Mouse (Mus musculus): ENCODE data around the gene Abhd16a. TPM values are rescaled to one million over a fixed set of nuclear protein-coding genes. Genes with fewer than 3 reads are reported as not detected.
A peak's percentile ranks its signal among the peaks of the same experiment; 100 is the strongest.
"Not testable (repeated sequence)": the region's sequence is repeated elsewhere in the genome, so short reads cannot be mapped to it uniquely, and the experiment has no call there.

Abhd16a gene
- polyA plus RNA-seq, 1 experiment from 2014 or later, result 56.7 TPM

DNA sequence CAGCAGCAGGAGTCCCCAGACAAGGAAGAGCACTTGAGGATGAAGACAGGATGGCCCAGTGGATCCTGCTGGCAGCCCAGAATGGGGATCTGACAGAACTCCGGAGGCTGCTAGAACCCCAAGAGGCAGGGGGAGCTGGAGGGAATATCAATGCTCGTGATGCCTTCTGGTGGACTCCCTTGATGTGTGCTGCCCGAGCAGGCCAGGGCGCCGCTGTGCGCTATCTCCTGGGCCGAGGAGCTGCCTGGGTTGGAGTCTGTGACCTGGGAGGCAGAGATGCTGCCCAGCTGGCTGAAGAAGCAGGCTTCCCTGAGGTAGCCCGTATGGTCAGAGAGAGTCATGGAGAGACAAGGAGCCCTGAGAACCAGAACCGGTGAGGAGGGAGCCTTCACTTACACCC lies 34.2 kb downstream of the Abhd16a start:
- not testable (repeated sequence) for H3K27ac ChIP-seq (replicated peaks); H3K27me3 ChIP-seq (ENCODE audit: low read depth, poor library complexity, severe bottlenecking); H3K9me3 ChIP-seq (replicated peaks); DNase-seq (ENCODE audit: low spot score)
- Histone ChIP-seq H3K4me1 (peaks cover 53% of the 10 kb centered on the region), H3K36me3 (peaks cover 48% of the 10 kb centered on the region), H3K4me3 (peak overlapping the region; percentile 14; the same call in 1 of the 2 replicates)
- 90% methylated on average over 9 of the region's 9 CpGs for WGBS

GRCm38 (mm10) chr17:35124261-35124896 lies 35.3 kb downstream of the Abhd16a start:
- peaks cover 37% of the 10 kb centered on the region for H3K36me3 ChIP-seq
- not testable (repeated sequence) for H3K27me3 ChIP-seq (ENCODE audit: low read depth, poor library complexity, severe bottlenecking); DNase-seq (ENCODE audit: low spot score); H3K27ac ChIP-seq (replicated peaks); H3K9me3 ChIP-seq (replicated peaks)
- 93% methylated on average over 12 of the region's 12 CpGs for WGBS
- 0 out of 2 replicates have a peak overlapping the region, but pooled peaks have one; percentile 1 for H3K4me3 ChIP-seq
- peaks cover 53% of the 10 kb centered on the region for H3K4me1 ChIP-seq

- Histone ChIP-seq H3K36me3 (peaks cover 35% of the 10 kb centered on the region), H3K9me3 (replicated peaks) (no peaks in the 10 kb centered on the region), H3K27me3 (ENCODE audit: low read depth, poor library complexity, severe bottlenecking) (no peaks in the 10 kb centered on the region), H3K27ac (replicated peaks) (no peak overlapping the region), H3K4me3 (peak overlapping the region; percentile 78; the same call in 1 of the 2 replicates), H3K4me1 (peaks cover 47% of the 10 kb centered on the region)
- 92% methylated on average over 1 of the region's 1 CpGs for whole genome bisulfite sequencing
- no peak for DNase-seq (ENCODE audit: low spot score)
These were observed 36.0 kb downstream of the Abhd16a start for GRCm38 (mm10) chr17:35125081-35125480.

GRCm38 (mm10) chr17:35125578-35125977 lies 36.5 kb downstream of the Abhd16a start:
- Histone ChIP-seq H3K27me3 (ENCODE audit: low read depth, poor library complexity, severe bottlenecking) (no peaks in the 10 kb centered on the region), H3K36me3 (peaks cover 37% of the 10 kb centered on the region), H3K27ac (replicated peaks) (no peak overlapping the region), H3K9me3 (replicated peaks) (no peaks in the 10 kb centered on the region), H3K4me3 (peak overlapping the region; percentile 78), H3K4me1 (peaks cover 42% of the 10 kb centered on the region)
- DNase-seq (ENCODE audit: low spot score), result no peak
- 36% methylated on average over 6 of the region's 6 CpGs for WGBS

DNA sequence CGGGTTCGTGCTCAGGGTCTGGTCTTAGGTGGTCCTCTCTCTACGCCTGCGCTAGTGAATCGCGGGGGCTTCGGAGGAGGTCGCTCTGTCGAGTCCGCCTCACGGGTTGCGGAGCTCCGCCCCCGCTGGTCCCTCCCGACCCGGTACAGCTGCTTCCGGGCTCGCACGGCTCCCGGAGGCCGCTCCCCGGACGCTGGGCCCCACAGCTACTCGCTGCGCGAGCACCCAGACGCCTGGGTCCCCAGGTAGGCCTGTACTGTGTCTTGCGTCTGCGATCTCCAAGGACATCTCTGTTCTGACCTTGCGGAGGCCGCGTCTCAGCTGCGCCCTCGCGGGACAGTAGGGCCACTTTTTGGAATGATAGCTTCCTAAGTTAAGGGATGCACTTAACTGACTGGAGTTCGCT lies 37.1 kb downstream of the Abhd16a start, which contains the start of gene D17H6S53E:
D17H6S53E (plus strand) TSS at position 168 of the 406 bp plus-strand sequence.
- peak; percentile 76 for DNase-seq (ENCODE audit: low spot score)

DNA sequence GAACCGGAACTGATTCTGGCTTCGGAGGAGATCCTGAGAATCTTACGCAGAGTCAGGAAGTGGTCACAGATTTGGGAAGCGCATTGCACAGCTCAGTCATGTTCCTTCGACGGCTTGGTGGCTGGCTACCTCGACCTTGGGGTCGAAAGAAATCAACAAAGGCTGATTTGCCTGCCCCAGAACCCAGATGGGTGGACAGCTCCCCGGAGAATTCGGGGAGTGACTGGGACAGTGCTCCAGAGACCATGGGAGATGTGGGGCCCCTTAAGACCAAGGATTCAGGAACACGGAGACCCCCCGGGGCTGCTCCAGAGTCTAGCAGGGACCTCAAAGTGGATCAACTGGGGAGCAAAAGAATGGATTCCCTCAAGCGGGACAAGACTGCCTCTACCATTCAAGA lies 38.0 kb downstream of the Abhd16a start:
- WGBS, result 71% methylated on average over 13 of the region's 13 CpGs
- peaks cover 36% of the 10 kb centered on the region for H3K4me1 ChIP-seq
- no peaks in the 10 kb centered on the region for H3K9me3 ChIP-seq (replicated peaks)
- H3K27me3 ChIP-seq (ENCODE audit: low read depth, poor library complexity, severe bottlenecking), result no peaks in the 10 kb centered on the region
- DNase-seq (ENCODE audit: low spot score), result no peak
- peak overlapping the region; percentile 78 for H3K4me3 ChIP-seq
- peaks cover 37% of the 10 kb centered on the region for H3K36me3 ChIP-seq
- H3K27ac ChIP-seq (replicated peaks), result 0 out of 2 replicates have a peak overlapping the region, but pooled peaks have one; percentile 92

More for the DNA sequence above, 37.1 kb downstream of the Abhd16a start, which contains the start of gene D17H6S53E:
- Histone ChIP-seq H3K4me3 (peak within 1 kb of the TSS; percentile 78), H3K4me1 (peaks cover 41% of the 10 kb centered on the region), H3K27me3 (ENCODE audit: low read depth, poor library complexity, severe bottlenecking) (no peaks in the 10 kb centered on the region), H3K27ac (replicated peaks) (peak within 1 kb of the TSS; percentile 92), H3K9me3 (replicated peaks) (no peaks in the 10 kb centered on the region), H3K36me3 (peaks cover 37% of the 10 kb centered on the region)
- under 1% methylated on average over 36 of the region's 36 CpGs for WGBS

DNA sequence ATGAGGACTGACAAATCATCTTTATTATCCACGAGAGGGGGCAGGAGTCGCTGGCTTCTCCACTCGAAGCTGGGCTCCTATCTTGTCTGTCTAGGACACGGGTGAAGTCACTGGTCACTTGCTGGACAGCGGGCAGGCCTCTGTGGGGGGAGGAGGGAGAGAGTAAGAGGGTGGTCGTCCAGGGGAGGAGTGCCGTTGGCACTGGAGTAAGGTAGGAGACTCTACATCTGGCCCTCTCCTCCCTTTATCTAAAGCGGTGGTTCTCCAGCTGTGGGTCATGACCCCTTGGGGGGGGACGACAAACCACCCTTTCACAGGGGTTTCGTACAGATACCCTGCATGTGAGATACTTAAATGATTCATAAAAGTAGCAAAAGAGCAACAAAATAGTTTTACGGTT lies 39.9 kb downstream of the Abhd16a start:
- H3K27me3 ChIP-seq (ENCODE audit: low read depth, poor library complexity, severe bottlenecking), result no peaks in the 10 kb centered on the region
- 76% methylated on average over 11 of the region's 11 CpGs for WGBS
- no peak for DNase-seq (ENCODE audit: low spot score)
- H3K4me1 ChIP-seq, result peaks cover 29% of the 10 kb centered on the region
- H3K4me3 ChIP-seq, result no peak overlapping the region
- H3K36me3 ChIP-seq, result peaks cover 29% of the 10 kb centered on the region
- no peak overlapping the region for H3K27ac ChIP-seq (replicated peaks)
- no peaks in the 10 kb centered on the region for H3K9me3 ChIP-seq (replicated peaks)

GRCm38 (mm10) chr17:35131038-35131437 lies 42.0 kb downstream of the Abhd16a start:
- 90% methylated on average over 8 of the region's 8 CpGs for WGBS
- no peak overlapping the region for H3K4me3 ChIP-seq

GRCm38 (mm10) chr17:35131500-35132173 lies 42.6 kb downstream of the Abhd16a start, which contains the start of gene Apom:
Gene Apom (minus strand): TSS chr17:35132050.
- Histone ChIP-seq H3K27ac (replicated peaks) (no peak within 1 kb of the TSS), H3K36me3 (peaks cover 18% of the 10 kb centered on the region), H3K4me1 (peaks cover 23% of the 10 kb centered on the region), H3K27me3 (ENCODE audit: low read depth, poor library complexity, severe bottlenecking) (no peaks in the 10 kb centered on the region), H3K4me3 (peak within 1 kb of the TSS; percentile 21; the same call in 1 of the 2 replicates), H3K9me3 (replicated peaks) (no peaks in the 10 kb centered on the region)
- WGBS, result 82% methylated on average over 15 of the region's 15 CpGs
- no peak for DNase-seq (ENCODE audit: low spot score)

More at GRCm38 (mm10) chr17:35131038-35131437, 42.0 kb downstream of the Abhd16a start:
- Histone ChIP-seq H3K36me3 (peaks cover 18% of the 10 kb centered on the region), H3K4me1 (peaks cover 23% of the 10 kb centered on the region), H3K27me3 (ENCODE audit: low read depth, poor library complexity, severe bottlenecking) (no peaks in the 10 kb centered on the region), H3K9me3 (replicated peaks) (no peaks in the 10 kb centered on the region), H3K27ac (replicated peaks) (no peak overlapping the region)
- no peak for DNase-seq (ENCODE audit: low spot score)

GRCm38 (mm10) chr17:35132174-35132560 lies 43.1 kb downstream of the Abhd16a start:
- WGBS, result 74% methylated on average over 3 of the region's 3 CpGs
- H3K4me3 ChIP-seq, result no peak overlapping the region
- no peaks in the 10 kb centered on the region for H3K27me3 ChIP-seq (ENCODE audit: low read depth, poor library complexity, severe bottlenecking)
- peaks cover 18% of the 10 kb centered on the region for H3K36me3 ChIP-seq
- no peaks in the 10 kb centered on the region for H3K9me3 ChIP-seq (replicated peaks)
- H3K27ac ChIP-seq (replicated peaks), result no peak overlapping the region
- H3K4me1 ChIP-seq, result peaks cover 23% of the 10 kb centered on the region
- no peak for DNase-seq (ENCODE audit: low spot score)

GRCm38 (mm10) chr17:35133517-35133916 lies 44.5 kb downstream of the Abhd16a start:
- Histone ChIP-seq H3K4me1 (peaks cover 19% of the 10 kb centered on the region), H3K9me3 (replicated peaks) (no peaks in the 10 kb centered on the region), H3K27me3 (ENCODE audit: low read depth, poor library complexity, severe bottlenecking) (no peaks in the 10 kb centered on the region), H3K27ac (replicated peaks) (no peak overlapping the region), H3K4me3 (peak overlapping the region; percentile 8; the same call in 1 of the 2 replicates), H3K36me3 (peaks cover 24% of the 10 kb centered on the region)
- no peak for DNase-seq (ENCODE audit: low spot score)
- WGBS, result 93% methylated on average over 7 of the region's 7 CpGs

DNA sequence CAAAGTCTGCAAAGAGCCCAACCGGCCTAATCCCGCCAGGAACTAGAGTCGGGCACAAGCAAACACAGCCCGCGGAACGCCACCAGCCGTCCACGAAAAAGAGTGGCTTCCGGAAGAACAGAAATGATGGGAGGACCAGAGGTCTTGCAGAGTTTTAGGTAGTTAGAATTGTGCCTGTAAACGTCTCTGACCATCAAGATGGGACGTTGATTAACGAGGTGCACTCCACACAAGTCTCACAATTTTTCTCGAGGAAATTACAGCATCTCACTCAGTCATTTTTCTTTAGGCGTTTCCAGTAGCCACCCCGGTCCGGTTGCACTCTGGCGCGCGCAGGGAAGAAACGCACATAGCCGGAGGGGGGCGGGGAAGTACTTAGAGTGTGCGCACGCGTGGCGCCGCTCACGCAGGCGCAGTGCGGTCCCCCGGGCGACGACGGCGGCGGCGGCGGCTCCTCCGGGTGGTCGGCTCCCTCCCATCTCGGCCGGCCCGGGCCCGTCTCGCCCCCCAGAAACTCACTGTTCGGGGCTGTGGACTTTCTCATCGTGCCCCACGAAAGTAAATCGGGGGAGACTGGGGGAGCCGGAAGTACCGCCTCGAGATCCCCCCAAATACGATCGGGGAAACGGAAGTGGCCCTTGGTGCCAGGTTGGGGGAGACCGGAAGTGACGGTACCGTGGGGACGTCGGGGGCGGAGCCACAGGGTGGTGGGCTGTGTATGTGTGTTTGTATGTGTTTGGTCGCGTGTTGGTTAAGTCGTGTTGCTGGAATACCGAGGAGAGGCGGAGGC lies 45.9 kb downstream of the Abhd16a start, which contains the start of gene Bag6:
Bag6 (plus strand) TSS at position 378 of the 790 bp plus-strand sequence.
- under 1% methylated on average over 66 of the region's 66 CpGs for WGBS

More for the DNA sequence above, 45.9 kb downstream of the Abhd16a start, which contains the start of gene Bag6:
- DNase-seq (ENCODE audit: low spot score), result peak; percentile 93
- H3K36me3 ChIP-seq, result peaks cover 34% of the 10 kb centered on the region
- peak within 1 kb of the TSS; percentile 99 for H3K27ac ChIP-seq (replicated peaks)
- peak within 1 kb of the TSS; percentile 86 for H3K4me3 ChIP-seq
- H3K27me3 ChIP-seq (ENCODE audit: low read depth, poor library complexity, severe bottlenecking), result no peaks in the 10 kb centered on the region
- peaks cover 23% of the 10 kb centered on the region for H3K4me1 ChIP-seq
- no peaks in the 10 kb centered on the region for H3K9me3 ChIP-seq (replicated peaks)

Data from midbrain, embryonic 10.5 days (tissue).